Mouse (Mus musculus): Measurements from ENCODE around the gene Foxl1. TPM values are rescaled to one million over a fixed set of nuclear protein-coding genes. Genes with fewer than 3 reads are reported as not detected.

Foxl1 gene
- polyA plus RNA-seq (2012; rRNA removed), result 0.40 and 0.72 TPM in 2 replicates
- 0.18 and 0.28 TPM in 2 replicates for polyA plus RNA-seq (2014; fragmentation: Nextera tagmentation; extraction: Ambion mirVana)

DNA sequence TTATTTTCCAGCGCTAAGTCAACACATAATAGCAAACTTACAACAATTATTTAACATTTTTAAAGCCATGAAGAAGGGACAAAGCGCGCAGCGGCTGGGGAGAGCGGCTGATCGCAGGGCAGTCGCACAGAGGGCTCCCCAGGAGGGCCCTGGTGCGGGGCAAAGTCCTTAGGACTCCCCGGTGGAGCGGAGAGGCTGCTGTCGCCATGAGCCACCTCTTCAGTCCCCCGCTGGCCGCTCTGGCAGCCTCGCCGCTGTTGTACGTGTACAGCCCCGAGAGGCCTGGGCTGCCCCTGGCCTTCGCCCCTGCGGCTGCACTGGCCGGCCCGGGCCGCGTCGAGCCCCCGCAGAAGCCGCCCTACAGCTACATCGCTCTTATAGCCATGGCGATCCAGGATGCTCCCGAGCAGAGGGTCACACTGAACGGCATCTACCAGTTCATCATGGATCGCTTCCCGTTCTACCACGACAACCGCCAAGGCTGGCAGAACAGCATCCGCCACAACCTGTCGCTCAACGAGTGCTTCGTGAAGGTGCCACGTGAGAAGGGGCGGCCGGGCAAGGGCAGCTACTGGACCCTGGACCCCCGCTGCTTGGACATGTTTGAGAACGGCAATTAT, at the start of gene Foxl1:
Gene Foxl1, plus strand, starts transcription at position 185 of the 620 bp plus-strand sequence.
- peak within 1 kb of the TSS; percentile 21; the same call in 1 of the 2 replicates for H3K9ac ChIP-seq (ENCODE audit: low read depth, low read length, severe bottlenecking)
- no peak for DNase-seq (ENCODE audit: low spot score)
- H3K27ac ChIP-seq (replicated peaks; ENCODE audit: low read depth, low read length), result no peak within 1 kb of the TSS
- peak within 1 kb of the TSS; percentile 22 for H3K4me3 ChIP-seq (replicated peaks; ENCODE audit: low read length)
- no peak for TF ChIP-seq POLR2A (IDR thresholded peaks at IDR 0.05; ENCODE audit: borderline replicate concordance, extremely low read depth, insufficient read depth, insufficient read length)
- H3K4me1 ChIP-seq (ENCODE audit: control insufficient read depth, insufficient read depth, low read length), result peaks cover 22% of the 10 kb centered on the region; the same call in 1 of the 2 replicates
- peak within 1 kb of the TSS; percentile 38 for H3K4me2 ChIP-seq (replicated peaks; ENCODE audit: low read depth, low read length, severe bottlenecking)
- H3K9me3 ChIP-seq (ENCODE audit: control insufficient read depth, low read length), result no peaks in the 10 kb centered on the region
- H3K36me3 ChIP-seq (ENCODE audit: control insufficient read depth, insufficient read depth, low read length), result no peaks in the 10 kb centered on the region
- H3K27me3 ChIP-seq (ENCODE audit: control insufficient read depth, insufficient read depth, low read length), result peaks cover 81% of the 10 kb centered on the region
- no peak for ATAC-seq (ENCODE audit: low FRiP score, low read depth)
- 4% methylated on average over 43 of the region's 43 CpGs for WGBS

GRCm38 (mm10) chr8:121078721-121079120, 49.0 kb upstream of the Foxl1 start:
- Histone ChIP-seq H3K4me2 (replicated peaks; ENCODE audit: low read depth, low read length, severe bottlenecking) (no peak overlapping the region), H3K27me3 (ENCODE audit: control insufficient read depth, insufficient read depth, low read length) (peaks cover 97% of the 10 kb centered on the region), H3K4me3 (replicated peaks; ENCODE audit: low read length) (no peak overlapping the region), H3K4me1 (ENCODE audit: control insufficient read depth, insufficient read depth, low read length) (peaks cover 8% of the 10 kb centered on the region; the same call in 1 of the 2 replicates), H3K9ac (ENCODE audit: low read depth, low read length, severe bottlenecking) (no peak overlapping the region), H3K36me3 (ENCODE audit: control insufficient read depth, insufficient read depth, low read length) (no peaks in the 10 kb centered on the region), H3K9me3 (ENCODE audit: control insufficient read depth, low read length) (no peaks in the 10 kb centered on the region), H3K27ac (replicated peaks; ENCODE audit: low read depth, low read length) (no peak overlapping the region)
- no peak for ATAC-seq (ENCODE audit: low FRiP score, low read depth)
- no peak for TF ChIP-seq POLR2A (IDR thresholded peaks at IDR 0.05; ENCODE audit: borderline replicate concordance, extremely low read depth, insufficient read depth, insufficient read length)
- DNase-seq (ENCODE audit: low spot score), result no peak
- WGBS, result 5% methylated on average over 14 of the region's 14 CpGs

- Histone ChIP-seq H3K4me1 (ENCODE audit: control insufficient read depth, insufficient read depth, low read length) (peaks cover 10% of the 10 kb centered on the region), H3K36me3 (ENCODE audit: control insufficient read depth, insufficient read depth, low read length) (no peaks in the 10 kb centered on the region), H3K9ac (ENCODE audit: low read depth, low read length, severe bottlenecking) (no peak overlapping the region), H3K4me3 (replicated peaks; ENCODE audit: low read length) (no peak overlapping the region), H3K4me2 (replicated peaks; ENCODE audit: low read depth, low read length, severe bottlenecking) (no peak overlapping the region), H3K27me3 (ENCODE audit: control insufficient read depth, insufficient read depth, low read length) (peaks cover 97% of the 10 kb centered on the region), H3K9me3 (ENCODE audit: control insufficient read depth, low read length) (no peaks in the 10 kb centered on the region), H3K27ac (replicated peaks; ENCODE audit: low read depth, low read length) (no peak overlapping the region)
- ATAC-seq (ENCODE audit: low FRiP score, low read depth) (no peak), DNase-seq (ENCODE audit: low spot score) (no peak)
- 0% methylated on average over 7 of the region's 7 CpGs for WGBS
- TF ChIP-seq POLR2A (IDR thresholded peaks at IDR 0.05; ENCODE audit: borderline replicate concordance, extremely low read depth, insufficient read depth, insufficient read length), result no peak
Measured at GRCm38 (mm10) chr8:121079201-121079600, 48.5 kb upstream of the Foxl1 start.

DNA sequence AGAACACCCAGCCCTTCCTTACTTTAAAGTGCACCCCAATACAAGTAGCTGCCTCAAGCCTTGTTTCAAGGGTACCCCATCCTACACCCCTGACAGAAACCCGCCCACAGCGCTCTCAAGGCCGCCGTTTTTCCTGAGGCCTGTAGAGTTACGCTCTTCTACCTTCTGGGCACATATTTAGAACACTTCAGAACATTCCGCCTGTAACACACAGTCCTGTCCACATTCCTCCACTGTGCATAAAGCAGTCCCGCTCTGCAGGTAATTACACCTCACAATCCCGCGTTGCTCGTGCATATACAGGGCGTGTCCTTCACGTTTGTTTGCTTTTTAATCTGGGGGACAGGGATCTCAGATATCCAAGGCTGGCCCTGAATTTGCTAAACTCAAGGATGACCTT, 47.8 kb upstream of the Foxl1 start:
- Histone ChIP-seq H3K4me1 (ENCODE audit: control insufficient read depth, insufficient read depth, low read length) (peaks cover 12% of the 10 kb centered on the region), H3K4me2 (replicated peaks; ENCODE audit: low read depth, low read length, severe bottlenecking) (no peak overlapping the region), H3K9me3 (ENCODE audit: control insufficient read depth, low read length) (no peaks in the 10 kb centered on the region), H3K36me3 (ENCODE audit: control insufficient read depth, insufficient read depth, low read length) (no peaks in the 10 kb centered on the region), H3K27me3 (ENCODE audit: control insufficient read depth, insufficient read depth, low read length) (peaks cover 97% of the 10 kb centered on the region), H3K9ac (ENCODE audit: low read depth, low read length, severe bottlenecking) (no peak overlapping the region), H3K4me3 (replicated peaks; ENCODE audit: low read length) (no peak overlapping the region), H3K27ac (replicated peaks; ENCODE audit: low read depth, low read length) (no peak overlapping the region)
- ATAC-seq (ENCODE audit: low FRiP score, low read depth) (no peak), DNase-seq (ENCODE audit: low spot score) (no peak)
- no peak for TF ChIP-seq POLR2A (IDR thresholded peaks at IDR 0.05; ENCODE audit: borderline replicate concordance, extremely low read depth, insufficient read depth, insufficient read length)
- WGBS, result 7% methylated on average over 12 of the region's 12 CpGs

DNA sequence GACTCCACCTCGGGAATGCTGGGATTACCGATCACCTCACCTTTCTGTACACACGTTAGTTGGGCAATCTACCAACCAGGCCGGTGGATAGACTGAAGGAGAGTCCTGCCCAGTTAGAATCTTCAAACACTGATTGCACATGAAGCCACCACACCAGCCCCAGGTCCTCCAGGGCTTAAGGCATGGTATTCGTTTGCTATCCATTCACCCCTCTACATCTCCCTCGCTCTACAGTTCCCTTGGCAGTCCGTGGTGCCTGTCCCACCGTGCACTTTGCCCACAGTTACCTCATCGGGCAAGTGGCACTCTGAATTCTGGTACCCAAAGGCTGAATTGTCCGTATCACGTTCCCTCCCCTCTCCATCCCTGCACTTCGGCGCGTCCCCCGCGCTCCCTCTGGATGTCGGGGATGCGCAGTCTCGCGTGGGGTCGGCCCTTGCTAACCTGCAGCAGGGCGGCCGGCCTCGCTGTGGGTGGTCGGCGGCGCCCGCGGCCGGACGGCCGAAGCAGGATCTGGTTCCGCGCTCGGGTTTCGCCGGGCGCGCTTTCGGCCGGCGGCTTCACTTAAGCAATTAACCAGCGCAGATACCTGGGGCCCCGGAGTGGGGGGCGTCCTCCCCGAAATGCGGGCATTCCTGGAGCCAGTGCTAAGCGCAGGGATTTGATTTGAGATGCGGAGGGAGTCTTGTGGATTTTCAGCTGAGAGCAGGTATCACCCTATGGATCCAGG, 47.2 kb upstream of the Foxl1 start:
- Histone ChIP-seq H3K27ac (replicated peaks; ENCODE audit: low read depth, low read length) (no peak overlapping the region), H3K9me3 (ENCODE audit: control insufficient read depth, low read length) (no peaks in the 10 kb centered on the region), H3K4me3 (replicated peaks; ENCODE audit: low read length) (peak overlapping the region; percentile 8; the same call in 1 of the 2 replicates), H3K36me3 (ENCODE audit: control insufficient read depth, insufficient read depth, low read length) (no peaks in the 10 kb centered on the region), H3K9ac (ENCODE audit: low read depth, low read length, severe bottlenecking) (no peak overlapping the region), H3K4me2 (replicated peaks; ENCODE audit: low read depth, low read length, severe bottlenecking) (no peak overlapping the region), H3K4me1 (ENCODE audit: control insufficient read depth, insufficient read depth, low read length) (peaks cover 12% of the 10 kb centered on the region), H3K27me3 (ENCODE audit: control insufficient read depth, insufficient read depth, low read length) (peaks cover 98% of the 10 kb centered on the region)
- DNase-seq (ENCODE audit: low spot score) (no peak), ATAC-seq (ENCODE audit: low FRiP score, low read depth) (no peak)
- WGBS, result under 1% methylated on average over 49 of the region's 49 CpGs
- no peak for TF ChIP-seq POLR2A (IDR thresholded peaks at IDR 0.05; ENCODE audit: borderline replicate concordance, extremely low read depth, insufficient read depth, insufficient read length)
